Mouse (Mus musculus) Muller cell, postnatal 12 days (primary cell): ENCODE measurements around the gene Timm23.
"Not testable (repeated sequence)": the region's sequence is repeated elsewhere in the genome, so short reads cannot be mapped to it uniquely, and the experiment has no call there.

Experiments used
- DNase-seq: peaks from one replicate; pipeline ENCODE4 v3.0.0-alpha.2; 2015; ENCODE audit errors: inconsistent ontology term

Gene Timm23

DNA sequence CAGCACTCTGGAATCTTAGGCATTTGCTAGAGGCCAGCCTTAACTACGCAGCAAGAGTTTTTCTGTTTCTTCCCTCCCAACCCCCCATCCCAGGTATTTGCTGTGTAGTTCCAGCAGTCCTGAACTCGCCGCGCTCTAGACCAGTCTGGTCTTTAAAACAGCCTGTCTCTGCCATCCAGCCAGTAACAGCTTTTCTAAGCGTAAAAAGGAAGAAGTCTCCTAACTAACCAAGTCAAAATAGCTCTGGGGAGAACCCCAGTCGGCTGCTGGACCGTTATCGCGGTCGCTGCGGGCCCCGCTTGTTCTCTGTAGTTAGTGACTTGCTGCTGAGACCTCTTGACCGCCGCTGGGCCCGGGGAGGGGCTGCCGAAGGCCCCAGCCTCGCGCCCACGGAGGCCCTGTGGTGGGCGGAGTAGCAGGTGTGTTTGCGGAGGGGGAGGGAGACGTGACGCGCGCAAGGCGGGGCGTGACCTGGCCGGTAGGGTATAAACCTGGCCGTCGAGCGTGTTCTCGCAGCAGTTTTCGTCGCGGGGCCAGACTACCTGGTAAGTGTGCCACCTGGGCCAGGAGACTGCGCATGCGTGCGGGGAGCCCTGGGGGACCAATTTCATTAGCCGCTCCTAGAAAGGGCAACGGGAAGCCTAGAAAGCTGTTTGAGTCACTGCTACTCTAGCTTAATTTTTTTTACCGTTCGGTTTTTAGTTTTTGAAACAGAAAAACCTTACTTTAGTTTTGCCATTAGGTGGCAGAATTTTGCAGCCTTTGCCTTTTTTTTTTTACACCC is 36.2 kb downstream of the Timm23 start:
- peak; percentile 81 for DNase-seq

DNA sequence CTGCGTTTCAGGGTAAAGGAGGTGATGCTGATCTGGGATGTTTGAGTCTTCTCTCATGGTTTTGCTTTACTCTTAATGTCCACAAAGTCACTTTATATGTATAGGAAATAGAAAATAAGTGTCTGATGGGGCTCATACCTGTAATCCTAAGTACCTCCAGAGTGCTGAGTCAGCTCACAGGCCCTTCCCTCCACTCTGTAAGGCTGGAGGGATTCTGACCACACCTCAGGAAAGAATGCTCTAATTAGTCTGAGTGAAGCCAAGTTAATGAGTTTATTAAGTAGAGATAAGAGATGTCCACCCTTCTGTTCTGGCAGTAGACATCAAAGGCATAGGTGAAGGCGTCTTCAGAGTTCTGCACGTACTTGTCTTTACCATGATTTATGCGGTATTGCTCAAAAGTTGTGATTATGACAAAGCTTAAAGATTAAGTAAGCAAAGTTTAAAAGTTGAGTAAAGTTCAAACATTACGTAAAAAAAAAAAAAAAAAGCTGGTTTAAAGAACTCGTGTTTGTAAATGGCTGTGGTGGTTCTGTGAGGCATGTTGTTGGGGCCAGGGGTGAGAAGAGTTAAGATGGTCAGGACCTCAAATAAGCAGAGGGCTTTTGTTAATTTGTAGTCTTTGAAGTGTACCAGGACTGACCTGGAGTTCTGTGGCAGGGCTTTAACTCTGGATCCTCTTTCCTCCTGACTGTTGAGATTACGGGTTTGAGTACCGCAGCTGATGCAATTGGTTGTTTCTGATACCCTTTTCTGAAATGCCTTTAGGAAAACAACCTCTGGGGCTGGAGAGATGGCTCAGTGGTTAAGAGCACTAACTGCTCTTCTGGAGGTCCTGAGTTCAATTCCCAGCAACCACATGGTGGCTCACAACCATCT is 37.3 kb downstream of the Timm23 start:
- DNase-seq = no peak

- no peak for DNase-seq
These were observed 38.4 kb downstream of the Timm23 start for GRCm38 (mm10) chr14:32163203-32163888.

GRCm38 (mm10) chr14:32162231-32162630 is 39.5 kb downstream of the Timm23 start:
- no peak for DNase-seq

DNA sequence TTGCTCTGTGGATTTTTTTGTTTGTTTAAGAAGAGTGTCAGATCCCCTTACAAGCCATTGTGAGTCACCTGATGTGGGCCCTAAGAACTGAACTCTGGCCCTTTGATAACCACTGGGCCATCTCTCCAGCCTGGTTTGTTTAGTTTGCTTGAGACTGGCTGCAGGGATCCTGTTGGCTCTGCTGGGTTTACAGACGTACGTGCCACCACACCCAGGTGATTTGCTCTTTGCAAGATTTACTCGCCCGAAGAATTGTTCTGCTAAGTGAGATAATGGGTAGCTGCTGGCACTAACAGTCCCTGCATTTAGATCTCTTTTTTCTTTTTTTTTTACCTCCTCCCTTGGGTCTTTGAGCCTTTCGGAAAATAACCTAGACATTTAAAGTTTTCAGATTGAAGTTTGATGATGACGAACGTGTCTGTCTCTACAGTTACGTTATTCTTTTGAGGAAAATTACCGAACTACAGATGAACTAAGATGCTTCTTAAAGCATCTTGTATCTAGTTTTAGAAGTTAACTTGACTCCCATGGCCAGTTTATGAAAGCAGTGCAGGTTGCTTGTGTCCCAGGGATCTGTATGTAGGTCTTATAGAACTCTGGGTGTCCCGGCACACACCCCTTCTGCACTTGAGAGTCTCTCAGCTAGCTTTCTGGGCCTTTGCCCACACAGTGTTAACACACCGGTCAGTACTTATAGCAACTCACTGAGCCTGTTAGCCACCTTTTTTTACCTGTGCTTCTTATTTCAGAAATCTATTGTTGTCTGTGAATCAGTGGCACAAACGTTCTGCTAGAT is 40.4 kb downstream of the Timm23 start:
- no peak for DNase-seq

GRCm38 (mm10) chr14:32160563-32160962 is 41.1 kb downstream of the Timm23 start:
- no peak for DNase-seq

DNA sequence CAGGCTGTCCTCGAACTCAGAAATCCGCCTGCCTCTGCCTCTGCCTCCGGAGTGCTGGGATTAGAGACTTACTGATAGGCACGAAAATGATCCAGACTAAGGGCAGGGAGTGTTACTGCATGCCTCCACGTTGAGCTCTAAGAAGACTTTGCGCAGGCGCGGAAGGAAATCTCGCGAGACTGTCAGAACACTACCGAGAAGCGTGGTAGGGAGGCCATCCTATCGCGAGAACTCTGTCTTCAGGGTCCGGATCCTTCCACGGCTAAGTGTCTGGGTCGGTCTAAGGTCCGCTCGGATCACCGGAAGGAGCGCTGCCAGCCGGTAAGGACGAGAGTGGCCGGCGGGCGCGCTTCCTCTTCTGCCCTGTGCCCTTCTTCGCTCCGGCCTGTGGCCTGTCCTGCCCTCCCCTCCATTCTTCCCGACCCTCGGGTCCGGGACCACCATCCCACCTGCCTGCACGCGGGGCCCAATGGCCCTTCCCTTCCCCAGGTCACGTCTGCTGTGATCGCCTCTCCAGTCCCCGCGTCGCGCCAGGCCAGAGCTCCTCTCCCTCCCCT is 41.9 kb downstream of the Timm23 start, which contains the start of gene Ncoa4:
Gene Ncoa4, plus strand, starts transcription at position 176 of the 557 bp plus-strand sequence.
- DNase-seq = peak; percentile 98

GRCm38 (mm10) chr14:32159150-32159670 is 42.5 kb downstream of the Timm23 start:
- no peak for DNase-seq

DNA sequence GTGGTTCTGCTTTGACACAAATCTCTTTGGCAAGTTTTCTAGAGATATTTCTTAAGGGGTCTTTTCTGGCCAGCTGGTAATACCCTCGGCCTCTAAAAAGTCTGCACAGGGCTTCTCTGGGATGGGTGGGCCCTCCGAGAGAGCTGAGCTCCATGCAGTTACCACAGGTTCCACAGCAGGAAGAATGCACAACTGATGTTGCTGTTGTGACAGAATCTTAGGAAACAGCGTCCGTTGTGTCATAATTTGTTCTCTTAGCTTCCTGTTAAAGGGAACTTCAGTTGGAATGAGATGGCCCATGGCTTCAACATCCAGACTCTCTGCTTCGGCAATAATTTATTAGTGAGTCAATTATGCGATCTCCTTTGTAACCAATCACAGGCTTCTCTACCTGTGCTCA is 46.9 kb downstream of the Timm23 start:
- no peak for DNase-seq

DNA sequence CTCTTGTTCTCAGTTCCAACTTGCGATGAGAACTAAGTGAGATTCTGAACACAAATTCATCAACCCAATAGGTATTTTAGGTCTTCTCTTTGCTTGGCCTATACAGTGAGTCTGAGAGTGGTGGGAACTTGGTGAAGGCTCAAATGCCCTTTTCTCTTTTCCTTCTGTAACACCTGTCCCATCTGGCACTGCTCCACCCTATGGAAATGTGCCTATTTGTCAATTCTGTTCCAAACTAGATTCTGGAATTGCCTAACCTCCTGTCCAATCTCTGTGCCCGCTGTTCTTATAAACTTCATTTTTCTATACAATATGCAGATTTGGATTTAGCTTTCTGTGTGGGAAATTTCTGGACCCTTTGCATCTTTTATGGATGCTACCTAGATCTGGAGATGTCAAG is 48.5 kb downstream of the Timm23 start:
- DNase-seq = no peak

- DNase-seq = no peak
These were observed 49.3 kb downstream of the Timm23 start for GRCm38 (mm10) chr14:32152243-32152965.

DNA sequence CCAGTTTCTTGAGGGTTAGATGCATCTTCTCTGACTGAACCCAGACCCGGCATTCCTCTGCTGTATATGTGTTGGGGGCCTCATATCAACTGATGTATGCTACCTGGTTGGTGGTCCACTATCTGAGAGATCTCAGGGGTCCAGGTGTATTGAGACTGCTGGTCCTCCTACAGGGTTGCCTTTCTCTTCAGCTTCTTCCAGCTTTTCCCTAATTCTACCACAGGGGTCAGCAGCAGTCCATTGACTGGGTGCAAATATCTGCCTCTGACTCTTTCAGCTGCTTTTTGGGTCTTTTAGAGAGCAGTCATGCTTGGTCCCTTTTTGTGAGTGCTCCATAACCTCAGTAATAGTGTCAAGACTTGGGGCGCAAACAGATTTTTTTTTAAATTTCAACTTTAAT is 50.8 kb downstream of the Timm23 start:
- no peak for DNase-seq

DNA sequence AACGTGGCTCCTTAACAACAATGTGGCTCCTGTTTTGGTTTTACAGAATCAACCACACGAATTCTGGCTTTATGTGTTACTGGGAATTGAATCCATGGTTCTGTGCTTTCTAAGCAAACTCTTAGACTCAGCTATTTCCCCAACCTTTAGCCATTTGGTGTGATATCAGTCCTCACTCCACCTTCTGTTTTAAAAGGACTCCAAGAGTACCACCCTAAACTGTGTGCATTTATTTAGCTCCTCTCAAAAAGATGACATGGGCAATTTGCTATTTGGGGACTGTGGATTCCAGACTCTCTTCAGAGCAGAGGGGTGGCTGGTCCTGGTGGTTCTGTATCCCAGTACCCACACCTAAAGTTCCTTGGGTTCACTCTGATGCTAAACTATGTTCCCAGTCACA is 55.1 kb downstream of the Timm23 start:
- DNase-seq = no peak

GRCm38 (mm10) chr14:32145809-32146511 is 55.7 kb downstream of the Timm23 start:
- no peak for DNase-seq

DNA sequence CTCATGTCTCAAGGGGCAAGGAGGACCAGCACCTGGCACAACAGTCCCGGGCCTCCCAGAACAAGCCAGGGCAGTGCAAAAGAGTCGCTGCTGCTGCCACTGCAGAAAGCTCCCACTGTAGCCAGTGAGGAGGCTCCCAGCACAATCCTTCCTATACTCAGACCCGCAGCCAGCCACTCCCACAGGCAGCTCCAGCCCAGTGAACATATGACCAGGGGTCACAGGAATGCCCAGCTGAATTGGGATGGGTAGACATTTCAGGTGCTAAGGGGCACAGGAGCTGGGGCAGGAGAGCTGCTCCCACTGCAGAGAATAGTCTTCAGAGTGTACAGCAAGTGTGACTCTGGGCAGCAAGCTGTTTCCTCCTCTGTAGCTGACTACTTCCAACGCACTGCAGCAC is 56.3 kb downstream of the Timm23 start:
- no peak for DNase-seq

- no peak for DNase-seq
These were observed 57.0 kb downstream of the Timm23 start for GRCm38 (mm10) chr14:32144734-32145133.

DNA sequence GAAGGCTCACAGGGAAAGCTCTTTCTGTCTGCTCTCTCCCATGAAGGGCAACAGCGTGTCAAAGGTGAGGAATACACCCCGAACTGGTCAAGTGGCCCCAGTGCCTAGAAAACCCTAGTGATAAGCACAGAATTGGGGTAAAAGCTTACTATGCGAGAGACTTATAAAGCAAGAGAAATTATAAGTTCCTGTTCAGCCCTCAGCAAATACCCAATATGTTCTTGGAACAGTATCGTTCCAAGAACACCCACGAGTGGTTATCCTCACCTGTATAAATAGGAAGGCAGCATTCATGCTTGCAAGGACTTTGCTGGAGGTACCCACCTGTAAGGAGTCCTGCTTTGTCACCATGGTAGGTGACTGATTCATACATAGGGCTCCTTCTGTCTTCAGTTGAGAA is 60.0 kb downstream of the Timm23 start, which contains the start of gene Msmb:
Gene Msmb, plus strand, starts transcription at position 301 of the 400 bp plus-strand sequence.
- DNase-seq = no peak

DNA sequence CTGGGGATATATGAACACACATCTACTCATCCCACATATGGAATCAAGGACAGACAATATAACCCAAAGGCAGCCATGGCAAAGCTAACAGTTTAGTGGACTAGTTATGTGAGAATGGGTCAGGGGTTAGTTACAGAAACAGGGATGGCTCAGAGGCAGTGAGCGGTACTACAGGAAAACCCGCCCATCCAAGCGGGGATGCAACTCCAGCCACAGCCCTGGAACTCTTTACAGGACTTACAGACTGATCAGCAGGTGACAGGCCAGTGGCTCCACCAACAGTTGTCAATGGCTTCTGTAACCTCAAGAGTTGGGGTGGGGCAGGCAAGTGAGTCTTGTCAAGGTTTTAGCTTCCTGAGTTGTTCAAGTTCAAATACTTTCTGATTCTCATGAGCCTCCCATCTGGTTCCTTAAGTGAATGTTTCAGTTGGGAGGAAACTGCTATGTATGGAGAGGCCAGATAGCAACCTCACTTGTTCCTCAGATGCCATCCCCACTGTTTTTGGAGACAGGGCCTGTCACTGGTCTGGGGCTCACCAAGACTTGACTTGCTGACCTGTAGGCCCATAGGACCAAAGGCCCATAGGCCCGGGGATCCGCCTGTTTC is 61.2 kb downstream of the Timm23 start:
- DNase-seq = no peak

DNA sequence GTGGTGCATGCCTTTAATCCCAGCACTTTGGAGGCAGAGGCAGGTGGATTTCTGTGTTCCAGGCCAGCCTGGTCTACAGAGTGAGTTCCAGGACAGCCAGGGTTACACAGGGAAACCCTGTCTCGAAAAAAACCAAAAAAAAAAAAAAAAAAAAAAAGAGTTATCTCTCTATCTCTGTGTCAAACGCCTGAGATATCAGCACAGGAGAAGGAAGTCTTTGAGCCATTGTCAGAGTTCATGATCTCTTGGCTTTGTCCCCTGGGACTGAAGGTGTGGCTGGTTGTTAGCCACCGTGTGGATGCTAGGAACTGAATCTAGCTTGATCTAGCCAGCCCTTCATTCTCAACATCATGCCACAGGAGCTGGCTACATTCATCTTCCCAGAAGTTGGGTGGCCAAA is 65.2 kb downstream of the Timm23 start:
- DNase-seq = not testable (repeated sequence)
